Mouse (Mus musculus): ENCODE data around the gene Cox6b2. TPM values are rescaled to one million over a fixed set of nuclear protein-coding genes. Genes with fewer than 3 reads are reported as not detected.

The Cox6b2 gene
- total RNA-seq, 2 experiments from 2014 or later = 28.9 to 50.3 TPM

DNA sequence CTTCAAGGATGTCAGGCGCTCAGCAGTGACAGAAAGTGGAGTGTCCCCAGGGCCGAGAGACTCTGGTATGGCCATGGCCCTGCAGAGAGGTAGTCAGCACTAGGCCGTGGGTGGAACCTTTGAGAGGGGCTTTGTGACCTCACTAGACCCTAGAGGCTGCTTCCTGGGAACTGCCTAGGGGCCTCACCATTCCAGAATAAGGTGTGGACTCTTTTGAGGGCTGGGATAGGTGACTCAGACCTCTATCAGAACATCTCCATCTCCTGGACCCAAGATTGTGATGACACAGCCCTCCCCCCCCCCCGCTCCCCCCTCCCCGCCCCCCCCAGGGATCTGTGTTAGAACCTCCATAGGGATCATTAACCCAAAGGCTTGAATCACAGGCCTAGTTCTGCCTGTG lies 18.3 kb upstream of the Cox6b2 start, which contains the start of gene Fam71e2:
TSS of gene Fam71e2 (minus strand) at position 101 of the 400 bp plus-strand sequence.
- no peak for ATAC-seq (replicated peaks; ENCODE audit: poor library complexity, severe bottlenecking)

DNA sequence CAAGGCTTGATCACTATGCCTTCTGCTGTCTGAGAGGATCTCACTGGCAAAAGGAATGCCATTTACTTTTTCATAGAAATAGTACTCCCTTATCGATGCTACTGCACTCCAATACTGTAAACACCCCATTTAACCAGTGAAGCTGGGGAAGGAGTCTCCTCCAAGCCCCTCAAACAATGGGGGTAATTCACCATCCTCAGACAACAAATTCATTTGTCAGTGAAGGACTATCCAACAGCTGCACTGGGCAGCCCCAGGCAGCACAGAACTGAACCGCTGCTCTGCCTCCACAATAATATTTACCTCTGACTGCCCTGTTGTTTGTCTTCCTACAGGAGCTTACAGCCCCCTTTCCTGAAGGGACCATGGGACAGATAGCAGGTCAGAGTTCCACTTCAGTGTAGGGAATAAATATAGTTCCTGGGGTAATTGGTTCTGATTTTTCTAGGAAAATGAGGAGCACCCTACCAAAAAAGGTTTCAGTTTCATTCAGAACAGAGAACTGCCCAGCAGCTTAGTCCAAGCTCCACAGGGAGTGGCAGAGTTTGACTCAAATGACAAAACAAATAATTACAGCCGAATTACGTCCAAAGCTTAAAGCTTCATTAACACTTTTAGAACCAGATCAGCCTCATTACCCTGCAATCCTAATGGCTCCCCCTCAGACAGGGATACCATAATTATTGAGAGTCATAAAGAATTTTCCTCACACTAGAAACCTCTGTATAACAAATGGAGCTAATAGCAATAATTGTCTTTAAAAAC lies 12.2 kb upstream of the Cox6b2 start:
- no peak for ATAC-seq (replicated peaks; ENCODE audit: poor library complexity, severe bottlenecking)

DNA sequence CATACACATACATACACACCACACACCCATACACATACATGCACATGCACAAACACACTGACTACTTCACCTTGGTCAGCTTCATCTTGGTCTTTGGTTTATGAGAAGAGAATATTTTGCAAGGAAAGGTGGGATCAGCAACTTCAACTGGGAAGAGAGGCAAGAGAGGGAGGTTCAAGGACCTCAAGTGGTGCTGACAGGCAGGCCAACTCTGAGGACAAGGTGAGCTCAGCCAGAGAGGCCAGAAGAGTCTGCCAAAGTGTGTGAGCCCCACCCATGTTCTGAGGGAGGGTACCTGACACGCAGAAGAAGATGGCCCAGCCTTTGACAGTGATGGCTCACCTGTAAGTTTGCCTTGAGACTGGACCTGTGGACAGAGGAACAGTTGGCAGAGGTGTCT lies 6.8 kb upstream of the Cox6b2 start:
- no peak for ATAC-seq (replicated peaks; ENCODE audit: poor library complexity, severe bottlenecking)

DNA sequence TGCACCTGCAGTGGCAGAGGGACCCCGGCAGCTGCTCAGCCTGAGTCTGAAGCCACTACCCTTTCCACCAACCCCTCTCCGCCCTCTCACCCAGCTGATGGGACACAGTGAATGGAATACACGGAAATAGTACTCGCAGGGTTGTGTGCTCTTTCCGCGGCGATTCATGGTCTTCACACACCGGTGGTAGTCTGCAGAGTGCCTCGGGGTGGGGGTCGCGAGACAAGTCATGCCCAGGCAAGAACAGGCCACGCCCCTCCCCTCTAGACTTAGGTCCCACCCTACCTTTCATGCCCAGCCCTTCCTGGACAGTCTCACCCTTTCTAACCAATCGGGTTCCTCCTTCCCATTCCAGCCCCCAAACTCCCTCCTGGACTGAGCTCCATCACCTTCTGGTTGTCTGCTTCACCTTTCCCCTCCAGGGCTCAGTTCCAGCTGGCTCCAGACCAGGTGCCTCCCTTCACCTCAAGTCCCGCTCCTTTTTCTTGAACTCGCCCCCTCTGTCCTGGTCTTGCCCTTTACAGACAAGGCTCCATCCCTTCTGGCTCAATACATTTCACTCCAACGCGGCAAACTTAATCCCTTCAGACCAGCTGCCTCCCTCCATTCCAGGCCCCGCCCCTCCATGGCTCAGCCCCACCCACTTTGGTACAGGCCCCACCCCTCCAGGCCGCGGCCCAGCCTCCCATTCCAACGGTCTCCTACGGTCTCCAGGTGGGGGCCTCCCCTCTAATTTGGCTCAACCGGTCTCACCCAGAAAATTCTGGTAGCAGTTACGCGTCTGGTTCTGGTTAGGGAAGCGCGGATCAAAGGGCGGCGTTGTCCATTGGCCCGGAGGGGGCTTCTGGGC lies 698 bp downstream of the Cox6b2 start:
- ATAC-seq (replicated peaks; ENCODE audit: poor library complexity, severe bottlenecking) = peak; percentile 41

DNA sequence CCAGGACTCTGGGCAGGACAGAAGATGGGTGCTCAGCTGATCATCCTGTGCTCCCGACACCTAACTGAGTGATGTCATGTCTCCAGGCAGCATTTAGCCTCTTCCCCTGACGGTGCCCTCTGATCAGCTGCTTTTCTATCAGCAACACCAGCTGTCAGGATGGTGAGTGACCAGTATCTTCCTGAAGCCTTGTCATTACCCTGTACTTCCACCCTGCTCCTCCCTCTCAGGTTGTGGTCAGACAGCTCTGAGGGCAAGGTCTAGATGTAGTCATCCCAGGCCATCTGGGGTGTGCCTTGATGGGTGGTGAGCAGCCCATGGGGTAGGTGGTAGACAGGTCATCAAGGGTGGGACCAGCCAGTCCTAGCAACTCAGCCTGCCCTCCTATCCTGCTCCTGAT lies 3.7 kb downstream of the Cox6b2 start:
- ATAC-seq (replicated peaks; ENCODE audit: poor library complexity, severe bottlenecking) = no peak

DNA sequence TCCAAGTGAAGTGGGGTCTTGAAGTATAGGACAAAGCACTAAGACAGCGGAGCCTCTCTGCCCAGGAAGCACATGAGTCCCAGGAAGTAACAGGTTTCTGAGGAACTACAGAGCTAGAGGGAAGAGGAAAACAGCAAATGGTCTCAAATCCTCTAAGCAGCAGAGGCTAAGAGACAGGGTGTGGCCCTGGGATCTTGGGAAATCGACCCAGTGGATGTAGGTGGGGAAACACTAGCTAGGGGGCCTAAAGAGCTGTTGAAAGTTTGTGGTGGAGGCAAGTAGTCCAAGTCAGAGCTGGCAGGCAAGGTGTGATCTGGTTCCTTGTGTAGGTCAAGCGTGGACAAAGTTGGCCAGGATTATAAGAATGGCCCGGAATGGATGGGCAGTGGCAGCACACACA lies 4.6 kb downstream of the Cox6b2 start:
- peak; percentile 39 for ATAC-seq (replicated peaks; ENCODE audit: poor library complexity, severe bottlenecking)

DNA sequence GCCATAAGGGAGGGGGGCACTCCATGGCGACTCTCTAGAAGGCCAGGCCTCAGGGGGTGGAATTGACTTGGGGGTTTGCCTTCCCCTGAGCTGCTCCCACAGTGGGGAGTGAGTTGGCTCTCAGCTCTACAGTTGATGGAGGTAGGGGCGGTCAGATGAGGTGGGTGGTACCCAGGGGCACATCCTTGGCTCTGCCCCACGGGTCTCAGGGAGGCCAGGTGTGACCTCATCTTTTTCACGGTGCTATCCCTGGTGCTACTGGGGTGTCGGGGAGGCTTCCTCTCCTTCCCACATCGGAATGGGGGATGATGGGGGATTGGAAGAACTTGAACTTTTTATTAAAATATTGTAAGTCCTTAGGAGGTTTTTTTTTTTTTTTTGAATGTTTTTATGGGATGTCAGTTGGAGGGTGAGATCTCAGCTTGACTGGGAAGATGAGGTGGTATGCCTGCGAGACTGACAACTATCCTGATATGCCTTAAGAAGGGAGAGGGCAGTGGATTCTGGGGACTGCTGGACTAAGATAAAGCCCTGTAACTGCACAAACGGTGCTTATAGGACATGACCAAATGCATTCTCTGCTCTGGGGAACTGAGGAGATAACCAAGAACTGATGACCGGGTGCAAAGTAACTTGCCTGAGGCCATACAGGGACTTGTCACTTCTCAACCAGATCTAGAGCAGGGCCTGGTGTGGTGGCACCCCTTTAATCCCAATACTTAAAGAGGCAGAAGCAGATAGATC lies 5.6 kb downstream of the Cox6b2 start:
- no peak for ATAC-seq (replicated peaks; ENCODE audit: poor library complexity, severe bottlenecking)

DNA sequence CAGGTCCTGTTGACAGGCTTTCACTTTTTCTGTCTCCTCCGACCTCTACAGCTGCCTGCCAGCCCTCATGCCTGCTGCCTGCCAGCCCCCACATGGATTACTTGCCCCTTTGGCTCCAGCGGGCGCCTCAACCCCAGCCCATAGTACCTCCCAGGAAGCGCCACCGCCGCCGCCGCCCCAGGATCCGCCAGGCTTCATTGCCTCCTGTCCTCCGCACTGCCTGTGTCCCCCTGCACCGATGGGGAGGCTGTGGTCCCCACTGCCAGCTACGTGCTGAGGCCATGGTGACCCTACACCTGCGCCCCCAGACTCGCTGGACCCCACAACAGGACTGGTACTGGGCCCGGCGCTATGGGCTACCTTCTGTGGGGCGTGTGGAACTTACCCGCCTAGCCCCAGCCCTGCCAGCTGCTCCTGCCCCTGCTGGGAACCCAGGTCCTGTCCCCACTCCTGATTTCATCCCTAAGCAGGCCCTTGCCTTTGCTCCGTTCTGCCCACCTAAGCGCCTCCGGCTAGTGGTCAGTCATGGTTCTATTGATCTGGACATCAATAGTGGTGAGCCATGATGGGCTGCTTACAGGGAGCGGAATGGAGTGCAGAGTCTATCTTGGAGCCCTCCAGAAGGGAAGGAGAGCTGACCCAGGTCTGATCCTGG lies 6.4 kb downstream of the Cox6b2 start:
- ATAC-seq (replicated peaks; ENCODE audit: poor library complexity, severe bottlenecking) = no peak

DNA sequence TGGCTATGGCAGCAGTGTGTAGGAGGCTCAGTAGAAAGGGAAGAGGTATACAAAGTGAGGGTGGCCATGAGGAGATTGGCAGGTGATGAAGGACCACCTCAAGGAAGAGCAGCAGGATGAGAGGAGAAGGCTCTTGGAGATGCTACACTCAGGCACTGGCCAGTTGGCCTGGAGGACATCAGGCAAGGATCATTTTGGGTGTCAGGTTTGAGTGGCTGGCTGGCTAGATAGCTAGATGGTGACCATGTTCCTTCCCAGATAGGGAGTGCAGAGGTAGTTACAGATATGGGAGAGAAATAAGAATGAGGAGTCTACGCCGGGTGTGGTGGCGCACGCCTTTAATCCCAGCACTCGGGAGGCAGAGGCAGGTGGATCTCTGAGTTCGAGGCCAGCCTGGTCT lies 8.0 kb downstream of the Cox6b2 start:
- no peak for ATAC-seq (replicated peaks; ENCODE audit: poor library complexity, severe bottlenecking)

DNA sequence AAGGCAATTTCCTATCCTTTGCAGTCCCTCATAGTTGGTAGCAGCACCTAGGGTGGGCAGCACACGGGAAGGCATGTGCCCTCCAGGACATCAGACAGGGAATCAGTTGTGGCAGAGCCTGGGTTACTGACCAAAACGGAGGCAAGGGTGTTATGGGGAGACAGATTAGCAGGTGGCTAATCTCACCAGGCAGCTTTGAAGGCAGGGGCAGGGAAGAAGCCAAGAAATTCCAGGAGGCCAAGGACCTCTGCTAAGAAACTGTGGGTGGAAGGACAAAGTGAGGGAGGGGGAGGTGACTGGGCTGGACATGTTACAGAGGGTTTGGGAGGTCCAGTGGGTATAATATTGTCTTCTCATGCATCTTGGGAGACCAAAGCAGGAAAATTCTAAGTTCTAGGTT lies 9.5 kb downstream of the Cox6b2 start:
- no peak for ATAC-seq (replicated peaks; ENCODE audit: poor library complexity, severe bottlenecking)

DNA sequence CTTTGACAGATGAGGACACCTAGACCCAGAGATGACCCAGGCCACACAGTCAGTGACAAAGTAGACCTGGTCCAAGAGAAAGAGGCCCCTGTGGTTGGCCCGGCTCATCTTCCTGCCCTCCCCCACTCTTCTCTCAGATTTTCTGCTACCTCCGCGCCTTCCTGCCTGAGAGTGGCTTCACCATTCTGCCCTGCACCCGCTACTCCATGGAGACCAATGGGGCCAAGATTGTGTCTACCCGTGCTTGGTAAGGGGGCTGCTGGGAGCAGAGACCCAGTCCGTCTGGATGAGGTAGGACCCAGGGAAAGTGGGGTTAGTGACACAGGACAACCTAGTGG lies 10.4 kb downstream of the Cox6b2 start:
- no peak for ATAC-seq (replicated peaks; ENCODE audit: poor library complexity, severe bottlenecking)

DNA sequence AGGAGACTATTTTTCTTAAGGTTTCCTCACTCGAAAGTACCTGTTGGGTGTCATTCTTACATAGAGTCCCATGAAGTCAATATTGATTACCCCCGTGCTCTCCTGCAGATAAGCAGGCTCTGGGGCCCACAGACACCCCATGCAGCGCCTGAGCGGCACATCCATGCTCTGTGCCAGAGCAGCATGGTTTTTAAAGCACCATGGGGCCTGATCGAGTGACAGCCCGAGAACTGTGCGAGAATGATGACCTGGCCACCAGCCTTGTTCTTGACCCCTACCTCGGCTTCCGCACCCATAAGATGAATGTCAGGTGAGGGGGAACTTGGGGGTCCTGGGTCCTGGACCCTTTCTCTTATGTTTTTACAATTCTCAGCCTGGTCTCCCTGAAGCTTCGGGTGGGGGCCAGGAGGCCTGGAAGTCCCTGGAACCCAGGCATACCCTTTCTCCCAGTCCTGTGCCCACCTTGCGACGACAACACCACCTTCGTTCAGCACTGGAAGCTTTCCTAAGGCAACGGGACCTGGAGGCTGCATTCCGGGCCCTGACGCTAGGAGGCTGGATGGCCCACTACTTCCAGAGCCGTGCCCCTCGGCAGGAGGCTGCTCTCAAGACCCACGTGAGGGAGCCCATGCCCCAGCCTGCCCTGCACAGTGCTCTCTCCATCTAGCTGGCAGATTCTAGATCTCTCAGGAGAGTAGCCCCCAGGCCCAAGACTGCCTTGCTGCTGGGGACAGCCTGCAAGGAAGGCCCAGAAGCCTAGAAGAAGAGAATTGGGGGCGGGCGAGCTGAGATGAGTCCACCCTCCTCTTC lies 11.0 kb downstream of the Cox6b2 start:
- no peak for ATAC-seq (replicated peaks; ENCODE audit: poor library complexity, severe bottlenecking)

DNA sequence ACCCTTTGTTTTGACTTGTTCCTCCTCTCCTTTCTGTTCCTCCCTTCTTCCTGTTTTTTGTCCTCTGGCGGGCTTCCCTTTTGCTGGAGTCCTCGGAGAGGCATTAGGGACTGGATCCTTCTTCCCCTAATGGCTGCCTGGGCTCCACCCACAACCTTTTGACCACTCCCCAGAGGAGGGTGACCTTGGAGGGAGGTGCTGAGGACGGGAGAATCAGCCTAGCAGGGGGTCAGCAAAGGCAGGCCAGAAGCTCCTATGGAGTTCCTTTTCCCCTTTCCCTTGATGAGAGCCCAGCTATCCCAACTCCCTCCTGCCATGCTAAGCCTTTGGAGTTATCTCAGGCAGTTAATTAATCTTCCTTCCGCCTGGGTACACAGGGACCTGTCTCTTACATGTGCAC lies 11.7 kb downstream of the Cox6b2 start:
- peak; percentile 64 for ATAC-seq (replicated peaks; ENCODE audit: poor library complexity, severe bottlenecking)

DNA sequence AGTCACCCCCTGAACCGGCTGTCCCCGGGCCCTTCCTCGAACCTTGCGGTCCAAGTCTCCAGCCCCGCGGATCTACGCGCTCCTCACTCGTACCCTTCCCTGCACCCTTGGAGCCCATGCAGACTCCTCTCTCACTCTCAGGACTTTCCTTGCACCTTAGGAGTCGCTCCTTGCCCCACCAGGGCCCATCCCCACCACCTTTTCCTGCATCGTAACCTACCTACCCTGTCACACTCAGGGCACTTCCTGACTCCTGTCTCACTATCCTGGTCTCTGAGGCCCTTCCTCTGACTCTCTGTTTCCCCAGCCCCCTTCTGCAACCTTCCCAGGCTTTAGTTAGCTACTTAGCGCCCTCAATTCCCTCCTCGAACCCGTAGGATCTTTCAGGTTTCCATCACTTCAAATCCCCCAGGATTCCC lies 12.6 kb downstream of the Cox6b2 start:
- ATAC-seq (replicated peaks; ENCODE audit: poor library complexity, severe bottlenecking) = no peak

DNA sequence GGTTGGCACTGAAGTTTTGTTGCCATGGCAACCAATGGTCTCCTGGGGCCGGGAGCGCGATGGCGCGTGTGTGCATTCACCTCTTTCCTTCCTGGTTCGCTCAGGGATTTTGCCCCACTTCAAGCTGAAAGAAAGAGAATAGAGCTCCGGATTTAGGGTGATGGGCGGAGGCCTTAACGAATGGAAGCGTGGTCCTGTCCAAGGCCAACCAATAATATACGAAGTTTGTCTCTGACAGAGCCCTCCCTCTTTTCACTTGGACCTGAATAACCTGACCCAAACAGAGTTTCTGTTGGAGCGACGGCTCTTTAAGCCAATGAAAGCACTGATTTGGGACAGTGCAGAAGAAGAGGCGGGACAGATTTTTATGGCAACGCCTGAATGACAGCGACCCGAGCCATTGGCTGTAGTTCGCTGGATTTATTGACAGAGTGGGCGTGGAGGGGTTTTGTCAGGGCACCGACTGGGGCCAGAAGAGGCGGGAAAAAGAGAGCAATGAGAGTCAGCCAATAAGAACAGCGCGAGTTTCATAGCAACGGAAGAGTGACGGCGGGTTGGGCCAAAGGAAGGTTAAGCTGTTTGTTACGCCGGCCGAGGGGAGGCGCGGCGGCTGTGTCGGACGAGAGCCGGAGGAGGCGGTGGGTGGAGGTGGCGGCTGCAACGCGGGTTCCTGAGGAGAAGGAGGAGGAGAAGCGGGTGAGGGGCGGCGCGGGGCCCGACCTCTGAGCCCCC lies 13.2 kb downstream of the Cox6b2 start, which contains the start of gene Kmt5c:
TSS of gene Kmt5c (plus strand) at position 572 of the 732 bp plus-strand sequence.
- peak; percentile 82 for ATAC-seq (replicated peaks; ENCODE audit: poor library complexity, severe bottlenecking)

DNA sequence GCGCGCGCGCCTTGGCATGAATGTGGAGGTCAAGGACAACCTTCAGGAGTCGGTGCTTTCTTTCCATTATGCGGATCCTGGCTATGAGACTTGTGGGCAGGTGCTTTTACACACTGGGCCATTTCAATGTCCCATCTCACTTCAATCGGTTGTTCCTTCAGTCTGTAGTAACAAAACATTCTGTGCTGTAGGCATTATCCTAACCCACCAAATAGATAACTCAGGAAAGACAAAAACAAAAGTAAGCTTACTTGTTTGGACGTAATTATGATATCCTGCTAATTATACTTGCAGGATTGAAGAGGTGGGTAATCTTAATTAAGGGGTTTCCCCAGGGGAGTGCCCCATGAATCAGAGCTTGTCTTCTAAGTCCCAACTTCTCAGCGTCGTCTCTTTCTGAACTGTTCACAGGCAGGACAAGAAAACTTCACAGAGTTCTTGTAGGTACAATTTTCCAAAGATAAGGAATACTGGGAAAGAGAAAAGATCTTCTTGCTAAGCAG lies 13.8 kb downstream of the Cox6b2 start:
- ATAC-seq (replicated peaks; ENCODE audit: poor library complexity, severe bottlenecking) = no peak

DNA sequence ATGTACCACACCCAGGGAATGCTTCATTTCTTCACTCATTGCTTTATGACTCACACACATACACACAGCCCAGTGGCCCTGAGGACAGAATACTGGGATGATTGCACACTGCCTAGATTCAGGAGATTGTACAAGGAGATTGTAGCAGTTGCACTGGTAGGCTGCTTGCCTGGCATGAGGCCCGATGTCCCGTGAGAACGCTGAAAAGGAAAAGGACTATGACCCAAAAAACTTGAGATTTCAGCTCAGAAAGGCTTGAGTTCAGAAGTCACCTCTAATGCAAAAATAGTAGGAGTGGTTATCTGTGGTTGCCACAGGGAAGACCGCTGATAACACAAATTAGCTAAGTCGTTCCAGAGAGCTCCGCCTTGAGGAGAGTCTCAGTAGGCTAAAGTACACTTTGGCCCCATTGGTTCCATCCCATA lies 19.9 kb downstream of the Cox6b2 start:
- no peak for ATAC-seq (replicated peaks; ENCODE audit: poor library complexity, severe bottlenecking)

DNA sequence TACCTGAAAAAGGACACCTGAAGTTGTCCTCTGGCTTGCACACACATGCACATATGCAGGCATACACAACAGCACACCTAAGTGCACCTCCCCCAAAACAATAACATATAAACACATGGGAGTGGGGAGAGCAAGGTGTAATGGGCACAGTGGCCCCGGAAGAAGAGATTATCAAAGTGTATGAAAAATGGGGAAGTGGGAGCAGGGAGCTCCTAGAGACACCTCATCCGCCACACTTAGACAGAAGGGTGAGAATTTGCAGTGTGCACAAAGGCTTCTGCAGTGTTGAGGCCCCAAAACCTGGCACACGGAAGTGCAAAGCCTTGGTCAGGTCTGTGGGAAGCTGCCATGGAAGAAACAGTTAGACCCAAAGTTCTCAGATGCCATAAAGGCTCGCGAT lies 21.8 kb downstream of the Cox6b2 start:
- ATAC-seq (replicated peaks; ENCODE audit: poor library complexity, severe bottlenecking) = peak; percentile 80

DNA sequence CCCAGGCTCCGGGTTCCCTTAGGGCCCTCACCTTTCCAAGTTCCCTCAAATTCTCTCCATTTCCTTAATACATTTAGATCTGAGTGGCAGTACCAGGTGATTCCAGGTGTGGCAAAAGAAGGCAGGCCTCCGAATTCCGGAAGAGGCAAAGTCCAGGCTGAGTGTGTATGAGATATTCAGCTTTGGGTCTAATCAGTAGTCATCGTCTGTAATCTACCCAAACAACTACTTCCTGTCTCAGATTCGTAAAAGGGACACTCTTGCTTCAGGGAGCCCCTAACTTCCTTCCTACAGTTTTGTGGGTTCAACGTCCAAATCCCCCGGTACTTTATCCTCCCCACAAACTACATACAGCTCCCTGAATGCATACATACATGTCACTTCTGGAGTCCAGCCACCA lies 27.7 kb downstream of the Cox6b2 start, which contains the start of gene Tmem150b:
TSS of gene Tmem150b (minus strand) at position 81 of the 400 bp plus-strand sequence.
- ATAC-seq (replicated peaks; ENCODE audit: poor library complexity, severe bottlenecking) = peak; percentile 55

Measured in granulocyte monocyte progenitor cell, adult 5-6 weeks (primary cell).